Mouse (Mus musculus): Measurements from ENCODE around the gene Negr1. TPM values are rescaled to one million over a fixed set of nuclear protein-coding genes. Genes with fewer than 3 reads are reported as not detected.
"Not testable (repeated sequence)": the region's sequence is repeated elsewhere in the genome, so short reads cannot be mapped to it uniquely, and the experiment has no call there.

Gene Negr1
- polyA plus RNA-seq, 1 experiment, result 93.8 TPM

GRCm38 (mm10) chr3:156992171-156992570 is 430.6 kb downstream of the Negr1 start:
- H3K4me1 ChIP-seq (ENCODE audit: control insufficient read depth, insufficient read depth, low read length), result no peaks in the 10 kb centered on the region; the same call in 1 of the 2 replicates
- TF ChIP-seq POLR2A (IDR thresholded peaks at IDR 0.05; ENCODE audit: extremely low read depth, insufficient read depth, low read length), result no peak
- TF ChIP-seq CTCF (IDR thresholded peaks at IDR 0.05; ENCODE audit: extremely low read depth, insufficient read depth, low read length), result no peak

GRCm38 (mm10) chr3:156992811-156993210 is 431.2 kb downstream of the Negr1 start:
- TF ChIP-seq CTCF (IDR thresholded peaks at IDR 0.05; ENCODE audit: extremely low read depth, insufficient read depth, low read length), result no peak
- no peak for TF ChIP-seq POLR2A (IDR thresholded peaks at IDR 0.05; ENCODE audit: extremely low read depth, insufficient read depth, low read length)
- Histone ChIP-seq H3K4me3 (ENCODE audit: insufficient read depth, low read length) (no peak overlapping the region), H3K27ac (ENCODE audit: insufficient read depth, low read length) (no peak overlapping the region), H3K4me1 (ENCODE audit: control insufficient read depth, insufficient read depth, low read length) (no peaks in the 10 kb centered on the region; the same call in 1 of the 2 replicates)

More at GRCm38 (mm10) chr3:156992171-156992570, 430.6 kb downstream of the Negr1 start:
- no peak overlapping the region for H3K27ac ChIP-seq (ENCODE audit: insufficient read depth, low read length)
- H3K4me3 ChIP-seq (ENCODE audit: insufficient read depth, low read length), result no peak overlapping the region

- H3K4me3 ChIP-seq (ENCODE audit: insufficient read depth, low read length), result no peak overlapping the region
- no peak for TF ChIP-seq POLR2A (IDR thresholded peaks at IDR 0.05; ENCODE audit: extremely low read depth, insufficient read depth, low read length)
- no peak for TF ChIP-seq CTCF (IDR thresholded peaks at IDR 0.05; ENCODE audit: extremely low read depth, insufficient read depth, low read length)
- no peaks in the 10 kb centered on the region for H3K4me1 ChIP-seq (ENCODE audit: control insufficient read depth, insufficient read depth, low read length)
- H3K27ac ChIP-seq (ENCODE audit: insufficient read depth, low read length), result no peak overlapping the region
Observed at GRCm38 (mm10) chr3:156999177-156999808, 437.7 kb downstream of the Negr1 start.

- no peak for TF ChIP-seq POLR2A (IDR thresholded peaks at IDR 0.05; ENCODE audit: extremely low read depth, insufficient read depth, low read length)
- TF ChIP-seq CTCF (IDR thresholded peaks at IDR 0.05; ENCODE audit: extremely low read depth, insufficient read depth, low read length), result no peak
- Histone ChIP-seq H3K4me1 (ENCODE audit: control insufficient read depth, insufficient read depth, low read length) (peaks cover 2% of the 10 kb centered on the region; the same call in 1 of the 2 replicates), H3K27ac (ENCODE audit: insufficient read depth, low read length) (no peak overlapping the region), H3K4me3 (ENCODE audit: insufficient read depth, low read length) (no peak overlapping the region)
Observed at GRCm38 (mm10) chr3:157021632-157022031, 460.0 kb downstream of the Negr1 start.

DNA sequence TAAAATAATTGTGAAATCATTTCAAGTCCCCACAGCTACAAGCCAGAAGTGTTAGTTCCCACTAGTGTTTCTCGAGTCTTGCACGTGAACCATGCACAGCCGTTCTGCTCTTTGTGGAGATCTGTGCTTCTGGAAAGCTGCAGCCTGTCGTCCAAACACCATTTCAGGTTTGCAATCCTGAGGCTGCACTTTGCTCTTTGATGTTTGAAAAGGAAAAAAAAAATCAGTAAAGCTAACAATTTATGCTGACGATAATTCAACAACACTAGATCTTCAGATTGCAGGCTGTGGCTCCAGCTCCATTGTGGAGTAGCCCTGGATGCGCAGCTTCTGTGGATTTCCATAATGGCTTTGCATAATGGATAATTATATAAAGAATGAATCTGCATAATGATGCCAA is 463.0 kb downstream of the Negr1 start:
- Histone ChIP-seq H3K4me1 (ENCODE audit: control insufficient read depth, insufficient read depth, low read length) (no peaks in the 10 kb centered on the region), H3K27ac (ENCODE audit: insufficient read depth, low read length) (no peak overlapping the region), H3K4me3 (ENCODE audit: insufficient read depth, low read length) (no peak overlapping the region)
- TF ChIP-seq POLR2A (IDR thresholded peaks at IDR 0.05; ENCODE audit: extremely low read depth, insufficient read depth, low read length), result no peak
- TF ChIP-seq CTCF (IDR thresholded peaks at IDR 0.05; ENCODE audit: extremely low read depth, insufficient read depth, low read length), result no peak

DNA sequence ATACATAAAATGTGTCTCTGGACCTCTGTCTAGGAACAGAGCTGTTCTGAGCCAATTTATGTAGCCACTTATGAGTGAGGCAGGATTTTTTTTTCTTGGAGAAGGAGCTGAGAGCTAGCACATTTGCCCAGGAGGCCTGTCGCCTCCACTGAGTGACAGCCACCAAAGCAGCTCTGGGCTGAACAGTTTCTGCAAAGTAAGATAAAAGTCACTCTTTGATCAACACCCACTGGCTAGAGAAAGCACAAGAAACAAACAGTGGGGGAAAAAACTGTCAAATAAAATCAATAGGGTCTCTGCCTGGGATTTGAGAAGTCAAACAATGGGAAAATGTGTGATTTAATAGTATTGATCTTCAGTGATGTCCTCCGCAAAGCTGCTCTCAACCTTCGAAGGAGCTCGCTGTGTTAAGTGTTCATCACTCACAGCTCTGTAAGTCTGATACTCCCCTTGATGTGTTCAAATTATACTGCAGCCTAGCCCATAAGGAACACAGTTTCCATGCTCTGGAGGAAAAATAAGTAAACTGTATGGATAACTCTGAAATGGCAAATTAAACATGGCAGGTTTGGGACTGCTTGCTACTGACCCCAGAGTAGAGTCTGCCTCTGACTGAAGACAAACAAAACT is 470.0 kb downstream of the Negr1 start:
- Histone ChIP-seq H3K27ac (ENCODE audit: insufficient read depth, low read length) (no peak overlapping the region), H3K4me3 (ENCODE audit: insufficient read depth, low read length) (no peak overlapping the region), H3K4me1 (ENCODE audit: control insufficient read depth, insufficient read depth, low read length) (no peaks in the 10 kb centered on the region)
- TF ChIP-seq CTCF (IDR thresholded peaks at IDR 0.05; ENCODE audit: extremely low read depth, insufficient read depth, low read length) (no peak), POLR2A (IDR thresholded peaks at IDR 0.05; ENCODE audit: extremely low read depth, insufficient read depth, low read length) (no peak)

GRCm38 (mm10) chr3:157036016-157036415 is 474.4 kb downstream of the Negr1 start:
- TF ChIP-seq CTCF (IDR thresholded peaks at IDR 0.05; ENCODE audit: extremely low read depth, insufficient read depth, low read length) (no peak), POLR2A (IDR thresholded peaks at IDR 0.05; ENCODE audit: extremely low read depth, insufficient read depth, low read length) (no peak)

GRCm38 (mm10) chr3:157036568-157036967 is 475.0 kb downstream of the Negr1 start:
- Histone ChIP-seq H3K27ac (ENCODE audit: insufficient read depth, low read length) (no peak overlapping the region), H3K4me3 (ENCODE audit: insufficient read depth, low read length) (no peak overlapping the region), H3K4me1 (ENCODE audit: control insufficient read depth, insufficient read depth, low read length) (peaks cover 5% of the 10 kb centered on the region)
- TF ChIP-seq POLR2A (IDR thresholded peaks at IDR 0.05; ENCODE audit: extremely low read depth, insufficient read depth, low read length) (no peak), CTCF (IDR thresholded peaks at IDR 0.05; ENCODE audit: extremely low read depth, insufficient read depth, low read length) (no peak)

More at GRCm38 (mm10) chr3:157036016-157036415, 474.4 kb downstream of the Negr1 start:
- no peak overlapping the region for H3K4me3 ChIP-seq (ENCODE audit: insufficient read depth, low read length)
- H3K27ac ChIP-seq (ENCODE audit: insufficient read depth, low read length), result no peak overlapping the region
- peaks cover 3% of the 10 kb centered on the region for H3K4me1 ChIP-seq (ENCODE audit: control insufficient read depth, insufficient read depth, low read length)

- no peak overlapping the region for H3K27ac ChIP-seq (ENCODE audit: insufficient read depth, low read length)
Observed at GRCm38 (mm10) chr3:157040619-157041018, 479.0 kb downstream of the Negr1 start.

DNA sequence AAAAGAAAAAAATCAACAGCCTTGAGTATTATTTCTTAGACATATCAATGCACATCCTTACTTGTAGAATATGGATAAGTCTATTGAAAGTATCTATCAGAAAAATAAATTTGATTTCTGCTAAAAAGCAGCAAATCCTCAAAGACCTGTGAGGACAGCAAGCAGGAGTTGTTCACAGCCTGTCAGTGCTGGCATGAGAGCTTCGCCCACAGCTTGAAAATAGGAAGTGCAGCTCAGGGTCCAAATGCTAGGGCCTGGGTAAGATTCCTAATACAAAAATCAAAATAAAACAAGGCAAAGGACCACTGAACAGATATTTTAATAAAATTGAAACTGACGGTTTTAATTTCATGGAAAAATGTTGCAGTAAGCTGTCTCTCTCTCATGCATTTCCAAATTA is 483.0 kb downstream of the Negr1 start:
- H3K4me1 ChIP-seq (ENCODE audit: control insufficient read depth, insufficient read depth, low read length), result peaks cover 5% of the 10 kb centered on the region
- no peak overlapping the region for H3K4me3 ChIP-seq (ENCODE audit: insufficient read depth, low read length)
- no peak overlapping the region for H3K27ac ChIP-seq (ENCODE audit: insufficient read depth, low read length)
- no peak for TF ChIP-seq CTCF (IDR thresholded peaks at IDR 0.05; ENCODE audit: extremely low read depth, insufficient read depth, low read length)

More at GRCm38 (mm10) chr3:157040619-157041018, 479.0 kb downstream of the Negr1 start:
- no peak overlapping the region for H3K4me3 ChIP-seq (ENCODE audit: insufficient read depth, low read length)
- TF ChIP-seq CTCF (IDR thresholded peaks at IDR 0.05; ENCODE audit: extremely low read depth, insufficient read depth, low read length) (no peak), POLR2A (IDR thresholded peaks at IDR 0.05; ENCODE audit: extremely low read depth, insufficient read depth, low read length) (no peak)
- H3K4me1 ChIP-seq (ENCODE audit: control insufficient read depth, insufficient read depth, low read length), result peaks cover 5% of the 10 kb centered on the region

DNA sequence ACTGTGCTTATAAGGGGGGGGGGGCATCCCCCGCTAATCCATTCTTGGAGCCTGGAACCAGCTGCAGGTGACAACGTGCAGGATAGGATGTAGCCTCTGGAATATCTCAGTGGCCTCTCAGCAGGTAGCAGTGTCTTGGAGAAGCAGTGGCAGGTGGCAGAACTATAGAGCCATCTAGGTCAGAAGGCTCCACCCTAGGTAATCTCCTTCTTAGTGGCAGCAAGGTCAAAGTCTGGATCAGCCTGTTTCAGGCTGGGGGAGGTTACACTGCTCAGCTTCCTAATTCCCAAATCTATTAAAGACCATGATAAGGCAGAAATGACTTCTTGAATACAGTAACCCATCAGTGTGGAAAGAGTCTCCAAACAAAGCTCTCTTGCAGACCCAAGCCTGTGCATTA is 502.8 kb downstream of the Negr1 start:
- H3K27ac ChIP-seq (ENCODE audit: insufficient read depth, low read length); H3K4me3 ChIP-seq (ENCODE audit: insufficient read depth, low read length); H3K4me1 ChIP-seq (ENCODE audit: control insufficient read depth, insufficient read depth, low read length): not testable (repeated sequence)
